Mouse (Mus musculus) spleen, adult 2 months (tissue): ENCODE data around the gene Bcl2l14.

Source experiments
- CTCF ChIP-seq: fragments of 200-500 bp; IDR thresholded peaks from 2 replicates; pipeline ENCODE4 v1.5.1; 2011; ENCODE audit warnings: mild to moderate bottlenecking, inconsistent platforms; ENCODE audit not compliant: insufficient read depth, insufficient read length, insufficient replicate concordance; ENCODE audit errors: extremely low read depth
- POLR2A ChIP-seq: fragments of 200-500 bp; IDR thresholded peaks from 2 replicates; pipeline ENCODE4 v1.6.1; 2011; ENCODE audit warnings: low read depth, low read length, inconsistent platforms

- TF ChIP-seq CTCF (no peak), POLR2A (no peak)
Observed at GRCm38 (mm10) chr6:134389917-134390316, 6.2 kb upstream of the Bcl2l14 start.
